Mouse (Mus musculus) neural tube, embryonic 10.5 days (tissue): ENCODE measurements around the gene Col4a5.

Experiments
- DNase-seq: peaks from one replicate; pipeline ENCODE4 v3.0.0-alpha.2; 2017; ENCODE audit warnings: low spot score; ENCODE audit errors: extremely low spot score

Col4a5 gene

DNA sequence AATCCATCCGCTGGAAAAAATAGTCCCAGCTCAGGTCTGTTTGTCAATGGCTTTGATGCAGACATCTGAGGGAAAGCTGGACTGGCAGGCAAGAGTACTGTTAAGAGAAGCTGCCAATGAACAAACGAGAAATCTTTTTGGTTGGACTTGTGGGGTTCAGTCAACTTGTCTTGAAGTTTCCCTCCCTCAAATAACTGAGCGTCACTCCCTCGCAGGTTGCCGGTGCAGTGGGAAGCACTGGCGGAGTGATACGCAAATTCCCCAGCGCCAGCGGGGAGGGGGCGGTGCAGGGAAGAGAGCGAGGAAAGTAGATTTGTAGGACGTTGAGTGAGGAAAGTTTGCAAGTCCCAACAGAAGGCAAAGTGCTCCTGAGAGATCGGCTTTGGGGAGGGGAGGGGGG lies at the start of gene Col4a5:
Col4a5 (plus strand) TSS at position 276 of the 400 bp plus-strand sequence.
- peak; percentile 70 for DNase-seq

DNA sequence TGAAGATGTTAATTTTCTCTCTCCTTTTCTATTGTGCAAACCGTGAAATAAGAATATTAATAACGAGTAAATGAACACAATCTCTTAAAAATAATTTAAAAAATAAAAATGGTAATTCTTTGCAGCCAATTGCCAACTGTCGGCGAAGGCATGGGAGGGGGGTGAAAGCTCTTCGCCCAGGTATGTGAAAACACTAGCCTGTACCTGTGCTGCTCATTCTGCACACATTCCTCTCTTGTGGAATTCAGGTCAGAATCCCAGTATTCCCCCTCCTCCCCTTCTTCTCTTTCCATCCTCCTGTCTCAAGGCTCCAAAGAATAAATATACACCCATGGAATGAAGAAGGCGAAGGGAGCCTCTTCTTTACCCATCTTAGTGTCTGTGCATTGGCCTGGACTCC lies 38.4 kb upstream of the Col4a5 start:
- DNase-seq, result no peak

DNA sequence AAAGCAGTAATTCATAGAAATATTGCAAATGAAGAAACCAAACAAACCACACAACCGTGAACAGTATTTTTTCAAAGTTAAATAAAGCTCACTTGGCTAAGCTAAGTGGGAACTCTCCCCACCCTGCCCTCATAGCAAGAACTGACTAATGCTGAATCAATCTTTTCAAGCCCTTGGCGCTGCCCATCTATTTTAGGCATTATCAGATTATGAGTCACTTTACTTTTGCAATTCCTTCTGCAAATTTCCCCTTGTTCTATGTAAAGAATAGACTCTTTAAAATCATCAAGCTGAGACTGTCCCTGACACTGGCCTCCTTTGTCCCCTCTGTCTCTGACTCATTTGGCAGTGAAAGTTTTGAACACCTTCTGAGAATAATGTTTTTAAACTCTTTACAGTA lies 35.8 kb upstream of the Col4a5 start:
- no peak for DNase-seq

GRCm38 (mm10) chrX:141447936-141448335 lies 27.2 kb upstream of the Col4a5 start:
- DNase-seq, result no peak

DNA sequence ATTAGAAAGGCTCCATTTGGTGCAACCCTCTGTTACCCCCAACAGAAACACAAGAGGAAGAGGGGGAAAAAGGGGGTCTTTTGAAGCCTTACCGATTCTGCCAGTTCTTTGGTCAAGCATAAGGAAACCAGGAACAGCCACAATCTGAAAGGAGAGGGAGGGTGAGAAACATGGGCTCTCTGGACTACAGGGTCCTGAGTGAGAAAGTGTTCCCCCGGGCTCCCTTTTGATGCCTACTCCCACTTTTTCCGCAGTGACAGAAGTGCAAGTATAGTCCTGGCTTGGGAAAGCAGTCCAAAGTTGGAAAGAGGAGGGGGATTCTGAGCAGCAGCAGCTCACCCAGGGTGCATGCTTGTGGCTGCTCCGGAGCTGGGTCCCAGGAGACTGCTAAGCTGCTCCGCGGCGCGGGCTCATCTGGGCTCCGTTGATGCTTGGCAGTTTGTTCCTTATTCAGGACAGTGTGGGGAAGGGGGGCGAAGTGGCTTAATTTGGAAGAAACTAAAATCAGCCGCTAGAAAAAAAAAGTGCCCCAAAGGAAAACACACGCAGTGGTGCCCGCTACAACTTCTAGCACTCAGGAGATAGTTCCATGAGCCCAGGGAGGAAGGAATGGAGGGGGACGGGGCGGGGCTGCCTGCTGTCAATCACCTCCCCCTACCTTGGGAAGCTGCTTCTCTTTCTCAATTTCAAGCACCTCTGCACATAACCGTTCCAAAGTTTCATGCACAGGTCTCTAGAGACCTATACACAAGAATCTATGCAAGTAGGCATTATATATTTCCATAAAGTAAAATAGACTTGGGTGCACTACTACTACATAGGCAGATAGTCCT lies 1.5 kb upstream of the Col4a5 start, which contains the start of gene Col4a6:
Col4a6 (minus strand) TSS at position 607 of the 833 bp plus-strand sequence.
- DNase-seq, result peak; percentile 16

- DNase-seq, result no peak
Measured at GRCm38 (mm10) chrX:141475566-141476327, 562 bp downstream of the Col4a5 start.

DNA sequence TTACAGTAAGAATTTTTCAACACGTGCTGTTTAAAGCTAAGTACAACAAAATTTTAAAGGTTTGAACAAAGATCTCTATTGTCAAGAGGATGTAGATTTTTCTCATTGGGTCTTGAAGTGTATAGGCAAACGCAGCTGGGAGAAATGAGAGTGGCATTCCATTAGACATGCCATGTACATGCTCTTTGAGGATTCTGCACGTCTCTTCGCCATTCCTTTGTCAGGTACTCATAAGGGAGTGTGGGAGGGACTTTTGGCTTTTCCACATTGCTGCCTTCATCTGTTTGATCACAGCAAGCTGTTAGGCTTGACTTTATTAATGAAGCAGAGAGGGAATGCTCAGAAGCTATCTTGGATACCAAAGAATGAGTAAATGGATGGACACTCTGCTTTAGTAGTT lies 19.4 kb downstream of the Col4a5 start:
- DNase-seq, result no peak

GRCm38 (mm10) chrX:141503125-141503524 lies 27.9 kb downstream of the Col4a5 start:
- DNase-seq, result no peak

DNA sequence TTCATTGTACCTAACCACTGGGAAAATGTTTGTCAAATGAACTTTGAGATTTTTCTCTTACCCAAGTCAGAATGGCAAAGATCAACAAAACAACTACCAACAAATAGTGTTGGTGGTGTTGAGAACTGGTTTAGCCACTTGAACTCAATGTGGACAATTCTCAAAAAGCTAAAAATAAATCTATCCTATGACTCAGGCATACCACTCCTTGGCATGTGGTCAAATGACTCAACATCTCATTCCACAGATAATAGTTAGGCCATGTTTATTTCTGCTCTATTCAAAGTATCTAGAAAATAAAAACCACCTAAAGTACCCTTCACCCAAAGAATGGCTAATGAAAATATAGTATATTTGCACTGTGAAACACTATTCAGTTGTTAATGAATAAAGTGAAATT lies 58.3 kb downstream of the Col4a5 start:
- DNase-seq, result no peak

DNA sequence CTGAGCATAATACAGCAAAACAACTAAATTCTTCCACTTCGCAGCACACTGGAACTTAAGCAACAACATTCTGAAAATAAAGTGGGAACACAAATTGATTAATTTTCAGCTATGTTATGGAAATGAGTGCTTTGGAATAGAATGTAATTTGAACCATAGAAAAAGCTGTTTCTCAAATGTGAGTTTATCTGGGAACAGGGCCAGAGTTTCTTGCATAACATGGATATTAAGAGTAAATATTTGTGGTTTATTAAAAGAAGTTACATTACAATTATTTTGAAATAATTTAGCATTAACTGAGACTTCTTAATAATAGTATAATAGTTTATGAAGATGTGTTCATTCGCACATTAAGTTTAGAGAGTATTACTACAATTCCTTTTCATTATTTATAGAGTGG lies 72.3 kb downstream of the Col4a5 start:
- DNase-seq, result no peak

DNA sequence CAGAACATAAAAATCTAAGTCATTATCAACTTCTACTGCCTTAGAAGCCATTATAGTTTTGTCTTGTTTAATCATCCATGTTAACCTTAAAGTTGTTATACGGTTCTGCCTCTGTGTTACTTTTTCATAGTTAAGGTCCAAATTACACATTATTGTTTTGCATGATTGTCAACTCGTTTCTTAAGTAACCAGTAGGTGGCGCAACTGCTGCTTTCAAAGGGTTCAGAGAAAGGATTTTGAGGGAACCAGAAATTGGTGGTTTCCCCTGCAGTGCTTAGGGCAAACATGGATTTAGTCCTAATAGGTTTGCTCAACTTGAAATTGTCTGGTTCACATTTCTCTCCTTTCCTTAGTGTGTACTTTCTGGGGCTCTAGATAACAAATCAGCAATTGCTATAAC lies 115.1 kb downstream of the Col4a5 start:
- no peak for DNase-seq

DNA sequence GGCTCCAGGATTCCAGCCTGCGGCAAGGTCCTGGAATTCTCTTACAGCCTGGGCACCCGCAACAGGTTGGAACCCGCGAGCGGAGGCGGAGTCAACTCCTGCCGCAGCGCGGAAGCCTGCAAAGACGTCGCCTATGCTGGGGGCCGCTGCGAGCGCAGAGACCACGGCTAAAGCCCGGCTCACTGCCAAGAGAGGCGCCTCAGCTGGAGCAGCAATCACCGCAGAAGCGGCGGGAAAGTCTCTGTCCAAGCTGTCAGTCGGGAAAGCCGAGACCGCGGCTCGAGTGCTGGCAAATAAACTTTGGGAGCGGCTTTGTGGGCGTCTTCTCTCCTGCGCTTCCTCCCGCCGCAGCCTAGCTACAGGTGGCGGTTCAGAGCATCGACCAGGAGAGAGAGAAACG lies 246.5 kb downstream of the Col4a5 start:
- DNase-seq, result peak; percentile 37

DNA sequence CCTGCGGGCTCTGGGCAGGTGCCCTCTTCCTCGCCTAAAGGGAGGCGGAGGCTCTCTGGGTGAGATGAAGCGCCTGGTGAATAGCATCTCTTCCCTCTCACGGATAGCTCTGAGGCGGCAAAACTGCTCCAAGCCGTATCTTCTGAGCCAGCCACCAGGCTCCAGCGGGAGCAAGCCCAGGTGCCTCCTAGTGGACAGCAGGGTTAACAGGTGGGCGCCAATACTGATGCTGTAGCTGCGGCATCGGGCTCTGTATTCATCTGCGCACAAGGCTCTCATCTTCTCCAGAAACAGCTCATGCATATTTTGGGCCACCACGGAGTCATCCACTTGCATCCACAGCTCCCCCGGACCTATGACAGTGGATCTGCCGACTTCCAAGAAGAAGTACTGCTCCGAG lies 248.8 kb downstream of the Col4a5 start:
- no peak for DNase-seq

DNA sequence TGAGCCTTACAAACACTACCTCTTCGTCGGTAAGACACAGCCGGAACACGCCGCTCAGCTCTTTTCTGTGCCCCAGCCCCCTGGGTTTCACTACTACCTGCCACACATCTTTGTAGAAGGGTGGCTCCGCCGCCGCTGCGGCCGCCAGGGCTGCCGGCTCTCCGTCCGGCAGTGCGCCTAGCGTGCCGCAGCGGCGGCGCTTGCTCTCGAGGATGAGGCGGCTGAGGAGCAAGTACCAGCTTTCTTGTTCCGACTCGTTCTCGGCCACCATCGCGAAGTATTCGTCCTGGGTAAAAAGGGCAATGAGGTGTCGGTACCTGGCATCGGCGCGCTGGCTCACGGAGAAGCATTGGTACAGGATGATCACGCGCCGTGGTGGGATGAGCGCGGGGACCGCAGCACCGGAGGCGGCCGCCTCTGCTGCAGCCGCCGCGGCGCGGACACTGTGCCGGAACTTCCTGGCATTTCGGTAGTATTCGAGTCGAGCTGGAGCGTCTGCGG lies 249.3 kb downstream of the Col4a5 start:
- peak; percentile 45 for DNase-seq

GRCm38 (mm10) chrX:141724937-141725918 lies 250.0 kb downstream of the Col4a5 start, which contains the start of gene Irs4:
TSS of gene Irs4 (minus strand) at chrX:141725263.
- DNase-seq, result peak; percentile 54

GRCm38 (mm10) chrX:141729570-141729969 lies 254.4 kb downstream of the Col4a5 start:
- DNase-seq, result no peak
